Mouse (Mus musculus) T-helper 2 cell (primary cell): ENCODE measurements around the gene Lamtor2.

Experiments used
- in situ Hi-C: fragments of 300-600 bp; cut with MboI, MseI; formaldehyde crosslinking; loops from one replicate; pipeline ENCODE4 v1.15.1; 2025; ENCODE audit warnings: high pct_unique_total_duplicates

Gene Lamtor2

GRCm38 (mm10) chr3:88568615-88569014 lies 15.7 kb upstream of the Lamtor2 start:
- in situ Hi-C loops: no loop called here

GRCm38 (mm10) chr3:88567892-88568291 lies 15.0 kb upstream of the Lamtor2 start:
- in situ Hi-C loops: no loop called here

- in situ Hi-C loops: no loop called here
These were observed 13.7 kb upstream of the Lamtor2 start for GRCm38 (mm10) chr3:88566536-88567061.

GRCm38 (mm10) chr3:88566116-88566515 lies 13.2 kb upstream of the Lamtor2 start:
- in situ Hi-C loops: no loop called here

- in situ Hi-C loops: no loop called here
These were observed 11.1 kb upstream of the Lamtor2 start for GRCm38 (mm10) chr3:88563966-88564365.

GRCm38 (mm10) chr3:88563442-88563841 lies 10.6 kb upstream of the Lamtor2 start:
- in situ Hi-C loops: no loop called here

GRCm38 (mm10) chr3:88561989-88562388 lies 9.1 kb upstream of the Lamtor2 start:
- in situ Hi-C loops: no loop called here

GRCm38 (mm10) chr3:88559596-88559995 lies 6.7 kb upstream of the Lamtor2 start:
- in situ Hi-C loops: no loop called here

- in situ Hi-C loops: no loop called here
These were observed 3.7 kb upstream of the Lamtor2 start for GRCm38 (mm10) chr3:88556616-88557015.

- in situ Hi-C loops: no loop called here
These were observed 2.9 kb upstream of the Lamtor2 start for GRCm38 (mm10) chr3:88555731-88556130.

GRCm38 (mm10) chr3:88555069-88555605 lies 2.3 kb upstream of the Lamtor2 start:
- in situ Hi-C loops: no loop called here

- in situ Hi-C loops: no loop called here
These were observed 1.2 kb upstream of the Lamtor2 start for GRCm38 (mm10) chr3:88553880-88554586.

- in situ Hi-C loops: no loop called here
These were observed 628 bp upstream of the Lamtor2 start, which contains the start of gene Ubqln4 for GRCm38 (mm10) chr3:88553525-88553879. Gene Ubqln4 (plus strand): TSS chr3:88553758.

GRCm38 (mm10) chr3:88552082-88552645 lies 710 bp downstream of the Lamtor2 start:
- in situ Hi-C loops: no loop called here

GRCm38 (mm10) chr3:88551586-88551985 lies 1.3 kb downstream of the Lamtor2 start:
- in situ Hi-C loops: no loop called here

GRCm38 (mm10) chr3:88548180-88548917 lies 4.5 kb downstream of the Lamtor2 start, which contains the start of gene Rab25:
Gene Rab25 (minus strand): TSS chr3:88548300.
- in situ Hi-C loops: no loop called here

- in situ Hi-C loops: no loop called here
These were observed 6.0 kb downstream of the Lamtor2 start for GRCm38 (mm10) chr3:88546674-88547418.

- in situ Hi-C loops: no loop called here
These were observed 7.8 kb downstream of the Lamtor2 start for GRCm38 (mm10) chr3:88544955-88545591.

GRCm38 (mm10) chr3:88544514-88544913 lies 8.4 kb downstream of the Lamtor2 start:
- in situ Hi-C loops: no loop called here

- in situ Hi-C loops: no loop called here
These were observed 9.0 kb downstream of the Lamtor2 start for GRCm38 (mm10) chr3:88543651-88544410.
